Mouse (Mus musculus): ENCODE measurements around the gene Spdef. TPM values are rescaled to one million over a fixed set of nuclear protein-coding genes. Genes with fewer than 3 reads are reported as not detected.

Spdef gene
- total RNA-seq, 1 experiment from 2014 or later: not detected

DNA sequence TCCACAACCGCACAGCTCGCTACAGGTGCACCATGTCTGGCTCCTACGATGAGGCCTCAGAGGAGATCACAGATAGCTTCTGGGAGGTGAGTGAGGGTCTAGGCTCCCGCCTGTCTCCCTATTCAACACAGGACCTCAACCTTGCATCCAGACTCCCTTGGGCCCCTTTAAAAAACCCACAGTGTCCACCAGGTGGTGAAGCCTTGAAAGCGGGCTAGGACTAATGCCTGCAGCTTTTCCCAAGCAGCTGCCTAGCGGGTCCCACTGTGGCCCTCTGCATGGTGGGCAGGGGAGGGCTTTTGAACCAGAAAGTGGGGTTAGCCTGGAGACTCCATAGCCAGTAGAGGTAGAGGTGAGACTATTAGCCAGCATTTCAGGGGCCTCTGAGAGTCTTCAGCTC lies 26.9 kb downstream of the Spdef start:
- ATAC-seq (replicated peaks in 1 of 2; ENCODE audit: insufficient read depth in 1 of 2, low FRiP score in 2 of 2, low TSS enrichment in 1 of 2, low read depth in 1 of 2, poor library complexity in 2 of 2, severe bottlenecking in 2 of 2): 0 out of 4 replicates have a peak, but pooled peaks of 1 of the 2 experiments have one; percentile 18

- ATAC-seq (replicated peaks in 1 of 2; ENCODE audit: insufficient read depth in 1 of 2, low FRiP score in 2 of 2, low TSS enrichment in 1 of 2, low read depth in 1 of 2, poor library complexity in 2 of 2, severe bottlenecking in 2 of 2): no peak
Measured at GRCm38 (mm10) chr17:27700812-27701211, 27.9 kb downstream of the Spdef start.

DNA sequence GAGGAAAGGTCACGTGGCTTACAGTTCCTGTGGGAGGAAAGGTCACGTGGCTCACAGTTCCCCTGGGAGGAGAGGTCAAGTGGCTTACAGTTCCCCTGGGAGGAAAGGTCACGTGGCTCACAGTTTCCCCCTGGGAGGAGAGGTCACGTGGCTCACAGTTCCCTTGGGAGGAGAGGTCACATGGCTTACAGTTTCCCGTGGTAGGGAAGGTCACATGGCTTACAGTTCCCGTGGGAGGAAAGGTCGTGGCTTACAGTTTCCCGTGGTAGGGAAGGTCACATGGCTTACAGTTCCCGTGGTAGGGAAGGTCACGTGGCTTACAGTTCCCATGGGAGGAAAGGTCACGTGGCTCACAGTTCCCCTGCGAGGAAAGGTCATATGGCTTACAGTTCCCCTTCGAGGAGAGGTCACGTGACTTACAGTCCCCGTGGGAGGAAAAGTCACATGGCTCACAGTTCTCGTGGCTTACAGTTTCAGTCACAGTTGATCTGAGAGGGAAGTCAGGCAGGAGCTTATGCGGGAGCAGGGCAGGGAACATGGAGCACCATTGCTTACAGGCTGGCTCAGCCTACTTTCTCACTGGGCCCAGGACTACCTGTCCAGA lies 29.0 kb downstream of the Spdef start:
- ATAC-seq (replicated peaks in 1 of 2; ENCODE audit: insufficient read depth in 1 of 2, low FRiP score in 2 of 2, low TSS enrichment in 1 of 2, low read depth in 1 of 2, poor library complexity in 2 of 2, severe bottlenecking in 2 of 2): no peak

GRCm38 (mm10) chr17:27690993-27691693 lies 37.6 kb downstream of the Spdef start:
- no peak for ATAC-seq (replicated peaks in 1 of 2; ENCODE audit: insufficient read depth in 1 of 2, low FRiP score in 2 of 2, low TSS enrichment in 1 of 2, low read depth in 1 of 2, poor library complexity in 2 of 2, severe bottlenecking in 2 of 2)

- no peak; a peak in 1 of 4 replicates for ATAC-seq (replicated peaks in 1 of 2; ENCODE audit: insufficient read depth in 1 of 2, low FRiP score in 2 of 2, low TSS enrichment in 1 of 2, low read depth in 1 of 2, poor library complexity in 2 of 2, severe bottlenecking in 2 of 2)
Measured at GRCm38 (mm10) chr17:27686395-27686794, 42.4 kb downstream of the Spdef start.

DNA sequence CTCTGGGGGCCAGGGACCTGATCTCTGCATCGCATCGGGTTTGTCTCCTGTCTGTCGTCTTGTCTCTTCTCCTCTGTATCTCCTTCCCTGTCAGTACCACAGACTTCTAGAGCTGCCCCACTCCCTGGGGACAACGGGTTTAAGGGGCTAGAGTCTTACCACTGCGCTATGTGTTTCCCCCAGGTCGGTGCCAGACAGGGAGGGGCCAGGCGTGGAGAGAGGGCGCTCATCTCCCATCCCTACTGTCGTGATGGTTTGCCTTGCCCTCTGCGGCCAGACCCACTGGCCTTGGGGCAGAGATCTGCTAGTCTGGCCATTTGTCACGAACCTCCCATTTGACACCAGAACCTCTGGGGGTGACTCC lies 43.2 kb downstream of the Spdef start:
- no peak for ATAC-seq (replicated peaks in 1 of 2; ENCODE audit: insufficient read depth in 1 of 2, low FRiP score in 2 of 2, low TSS enrichment in 1 of 2, low read depth in 1 of 2, poor library complexity in 2 of 2, severe bottlenecking in 2 of 2)

DNA sequence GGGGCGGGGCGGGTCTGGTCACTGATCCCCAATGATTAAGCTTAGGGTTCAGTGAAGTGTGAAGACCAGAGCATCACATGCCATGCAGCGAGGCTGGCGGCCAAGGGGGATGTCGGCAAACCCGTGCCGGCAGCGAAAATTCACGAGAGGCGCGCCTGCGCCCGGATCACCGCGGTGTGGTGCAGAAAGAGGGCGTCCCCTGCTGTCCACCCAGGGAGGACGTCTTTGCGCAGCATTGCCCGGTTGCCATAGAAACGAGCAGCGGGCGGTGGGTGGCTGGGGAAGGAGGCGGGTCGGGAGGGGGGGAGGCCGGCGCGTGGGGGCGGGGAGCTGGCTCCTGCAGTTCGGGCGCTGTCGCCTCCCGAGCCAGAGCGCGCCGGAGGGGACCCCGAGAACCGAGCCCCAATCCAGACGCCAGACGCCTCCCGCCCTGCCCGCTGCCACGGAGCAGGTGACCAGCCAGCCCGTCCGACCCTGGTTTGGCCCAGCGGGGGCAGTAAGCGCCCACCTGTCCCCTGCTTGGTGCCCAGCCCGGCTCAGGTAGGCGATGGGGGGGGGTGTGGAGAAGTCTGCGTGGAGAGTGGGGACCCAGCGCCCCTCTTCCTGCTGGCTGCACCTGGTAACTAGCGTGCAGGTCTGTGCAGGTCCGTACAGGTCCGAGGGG lies 43.7 kb downstream of the Spdef start:
- peak in 1 of 2 experiments; percentile 50; a peak in 2 of 4 replicates for ATAC-seq (replicated peaks in 1 of 2; ENCODE audit: insufficient read depth in 1 of 2, low FRiP score in 2 of 2, low TSS enrichment in 1 of 2, low read depth in 1 of 2, poor library complexity in 2 of 2, severe bottlenecking in 2 of 2)

DNA sequence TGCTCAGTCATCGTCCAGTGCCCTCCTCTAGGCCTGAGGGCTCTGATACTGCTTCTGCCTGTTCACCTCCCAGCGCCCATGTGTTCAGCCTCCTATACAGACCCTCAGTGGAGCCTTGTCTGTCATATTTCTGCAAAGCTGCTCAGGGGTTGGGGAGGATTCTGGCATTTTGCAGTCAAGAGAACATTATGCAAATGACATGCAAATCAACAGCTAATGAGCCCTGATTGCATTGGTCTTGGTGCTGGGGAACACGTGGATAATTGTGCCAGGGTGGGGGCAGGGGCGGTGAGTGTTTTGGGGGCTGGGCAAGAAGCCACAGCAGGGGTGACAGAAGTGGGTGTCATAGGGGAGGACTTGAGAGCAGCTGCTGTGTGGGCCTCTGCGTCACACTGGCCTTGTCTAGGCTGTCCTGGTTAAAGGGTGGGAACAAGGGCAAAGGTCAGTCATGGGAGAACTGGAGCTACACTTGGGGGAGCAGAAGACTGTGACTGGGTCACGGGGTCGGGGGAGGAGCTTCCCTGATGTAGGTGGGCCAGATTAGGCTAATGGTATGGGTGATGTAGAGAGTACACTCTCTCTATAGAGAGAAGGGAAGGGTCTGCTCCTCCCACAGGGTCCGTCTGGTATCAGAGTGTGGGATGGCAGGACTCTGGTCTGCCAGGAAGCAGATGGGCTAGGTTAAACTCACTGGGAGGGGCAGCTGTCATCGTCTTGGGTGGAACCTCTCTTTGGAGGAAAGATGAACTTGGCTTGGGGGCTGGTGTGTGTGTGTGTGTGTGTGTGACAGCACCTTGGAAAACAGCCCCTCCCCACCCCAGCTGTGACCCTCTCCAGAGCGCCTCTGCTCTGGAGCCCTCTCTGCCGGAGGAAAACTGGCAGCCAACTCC lies 49.6 kb downstream of the Spdef start:
- no peak for ATAC-seq (replicated peaks in 1 of 2; ENCODE audit: insufficient read depth in 1 of 2, low FRiP score in 2 of 2, low TSS enrichment in 1 of 2, low read depth in 1 of 2, poor library complexity in 2 of 2, severe bottlenecking in 2 of 2)

GRCm38 (mm10) chr17:27677756-27678155 lies 51.0 kb downstream of the Spdef start:
- no peak for ATAC-seq (replicated peaks in 1 of 2; ENCODE audit: insufficient read depth in 1 of 2, low FRiP score in 2 of 2, low TSS enrichment in 1 of 2, low read depth in 1 of 2, poor library complexity in 2 of 2, severe bottlenecking in 2 of 2)

GRCm38 (mm10) chr17:27676270-27676669 lies 52.5 kb downstream of the Spdef start:
- no peak for ATAC-seq (replicated peaks in 1 of 2; ENCODE audit: insufficient read depth in 1 of 2, low FRiP score in 2 of 2, low TSS enrichment in 1 of 2, low read depth in 1 of 2, poor library complexity in 2 of 2, severe bottlenecking in 2 of 2)

DNA sequence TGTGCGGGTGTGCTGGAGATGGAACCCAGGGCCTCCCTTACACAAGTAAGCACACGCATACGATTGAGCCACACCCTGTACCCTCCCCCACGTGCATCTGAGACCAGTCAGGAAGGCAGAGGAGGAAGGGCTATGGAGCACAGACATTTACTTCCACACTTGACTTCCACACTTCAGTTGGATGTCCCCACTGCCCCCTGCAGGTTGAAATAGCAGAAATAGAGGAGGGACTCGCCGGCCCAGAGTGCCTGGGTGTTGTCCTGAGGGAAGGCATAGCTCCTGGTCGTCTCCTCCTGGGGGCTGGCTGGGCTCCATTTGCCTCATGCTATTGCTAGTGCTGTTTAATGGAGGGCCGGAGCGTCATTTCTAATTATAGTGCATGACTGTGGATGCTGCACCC lies 53.3 kb downstream of the Spdef start:
- ATAC-seq (replicated peaks in 1 of 2; ENCODE audit: insufficient read depth in 1 of 2, low FRiP score in 2 of 2, low TSS enrichment in 1 of 2, low read depth in 1 of 2, poor library complexity in 2 of 2, severe bottlenecking in 2 of 2): peak in 1 of 2 experiments; percentile 17; a peak in 1 of 4 replicates

DNA sequence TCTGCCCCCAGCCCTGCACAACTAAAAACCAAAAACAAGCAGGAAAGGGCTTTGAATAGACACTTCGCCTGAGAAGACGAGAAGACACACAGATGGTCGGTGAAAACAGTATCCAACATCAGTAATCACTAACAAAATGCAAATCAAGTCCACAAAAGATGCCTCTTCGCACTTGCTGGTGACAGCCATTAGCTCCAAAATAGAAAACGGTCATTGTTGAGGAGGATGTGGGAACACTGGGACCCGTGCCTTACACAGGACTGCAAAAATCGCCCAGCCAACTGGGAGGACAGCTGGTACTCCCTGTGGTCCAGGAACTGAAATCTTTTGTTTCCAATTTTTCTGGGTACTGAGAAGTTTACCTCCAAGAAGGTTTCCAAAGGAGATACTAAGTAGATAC lies 54.8 kb downstream of the Spdef start:
- ATAC-seq (replicated peaks in 1 of 2; ENCODE audit: insufficient read depth in 1 of 2, low FRiP score in 2 of 2, low TSS enrichment in 1 of 2, low read depth in 1 of 2, poor library complexity in 2 of 2, severe bottlenecking in 2 of 2): no peak

GRCm38 (mm10) chr17:27671720-27672119 lies 57.0 kb downstream of the Spdef start:
- ATAC-seq (replicated peaks in 1 of 2; ENCODE audit: insufficient read depth in 1 of 2, low FRiP score in 2 of 2, low TSS enrichment in 1 of 2, low read depth in 1 of 2, poor library complexity in 2 of 2, severe bottlenecking in 2 of 2): no peak

Other genes starting within 250 kb of the Spdef start
- not detected in 2 replicates for gene Grm4, start 207.6 kb downstream of the Spdef start, total RNA-seq (2017)
- gene Hmga1, start 172.5 kb downstream of the Spdef start, total RNA-seq (2017): 95.5 and 115 TPM in 2 replicates
- gene AI413582, start 163.2 kb downstream of the Spdef start, total RNA-seq (2017): 13.8 and 14.5 TPM in 2 replicates
- gene Nudt3, start 105.5 kb downstream of the Spdef start, total RNA-seq (2017): 126 and 211 TPM in 2 replicates
- not detected in 2 replicates for gene RPS10-NUDT3, start 93.7 kb downstream of the Spdef start, total RNA-seq (2017)
- 2,185 and 3,551 TPM in 2 replicates for gene Rps10, start 92.3 kb downstream of the Spdef start, total RNA-seq (2017)
- 0.25 TPM in 1 of 2 replicates, not detected in the other for gene Pacsin1, start 73.4 kb downstream of the Spdef start, total RNA-seq (2017)
- gene D17Wsu92e, start 91.7 kb upstream of the Spdef start, total RNA-seq (2017): 53.9 and 68.7 TPM in 2 replicates
- 75.7 and 108 TPM in 2 replicates for gene Snrpc, start 109.2 kb upstream of the Spdef start, total RNA-seq (2017)
- 7.4 and 9.2 TPM in 2 replicates for gene Uhrf1bp1, start 127.5 kb upstream of the Spdef start, total RNA-seq (2017)
- 46.1 and 51.3 TPM in 2 replicates for gene Anks1, start 180.4 kb upstream of the Spdef start, total RNA-seq (2017)
- 31.2 and 57.5 TPM in 2 replicates for gene Taf11, start 180.9 kb upstream of the Spdef start, total RNA-seq (2017)

Data from hematopoietic stem cell, adult 5-6 weeks (primary cell).